Mouse (Mus musculus) megakaryocyte, embryonic 14.5 days (primary cell): ENCODE results near the gene Terb2.

Experiments
- FLI1 ChIP-seq: IDR thresholded peaks from 2 replicates; pipeline ENCODE4 v1.6.1; 2012; ENCODE audit warnings: low read length, inconsistent platforms, mixed read lengths
- GATA1 ChIP-seq: IDR thresholded peaks from 3 replicates; pipeline ENCODE4 v1.6.1; 2012; ENCODE audit warnings: mixed read lengths, low read length, inconsistent platforms, borderline replicate concordance

GRCm38 (mm10) chr2:122221378-122221777, 35.3 kb downstream of the Terb2 start:
- no peak for TF ChIP-seq FLI1
- TF ChIP-seq GATA1: no peak
